Comparison of ENCODE assay signal across 19 mouse cellular contexts in the genomic region with DNA sequence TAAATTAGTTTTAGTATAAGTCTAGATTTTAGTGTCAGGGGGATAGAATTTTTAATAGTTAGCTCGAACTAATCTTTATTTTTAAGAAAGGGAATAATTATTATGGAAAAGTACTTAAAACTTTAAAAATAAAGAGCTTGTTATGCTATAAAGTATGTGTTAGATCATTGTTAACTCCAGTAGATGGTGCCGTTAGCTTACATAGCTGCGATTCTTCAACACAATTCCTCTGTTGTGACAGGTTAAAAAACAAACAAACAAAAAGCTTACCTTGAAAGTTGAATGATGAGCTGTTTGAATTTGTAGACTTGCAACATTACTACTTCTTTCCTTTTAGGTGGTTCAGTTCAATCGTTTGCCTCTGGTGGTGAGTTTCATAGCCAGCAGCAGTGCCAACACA.
"Had no signal": no experiment of that assay in that cellular context is flagged by ENCODE, and none has a peak within 500 bp of the region (broad histone marks: within the 10 kb centered on the region; RNA-seq: fewer than 3 reads in every experiment).

No protein-coding gene starts in this region.

- H3K4me2 ChIP-seq: limb, embryonic 13.5 days; liver, embryonic 13.5 days; lung, embryonic 14.5 days; midbrain, embryonic 12.5 days; midbrain, embryonic 15.5 days; neural tube, embryonic 13.5 days; stomach, embryonic 15.5 days had no signal

- H3K4me1 ChIP-seq: limb, embryonic 10.5 days; limb, embryonic 13.5 days; liver, embryonic 13.5 days; midbrain, embryonic 12.5 days; neural tube, embryonic 13.5 days; stomach, embryonic 15.5 days had no signal

- H3K9me3 ChIP-seq: limb, embryonic 10.5 days; limb, embryonic 13.5 days; liver, embryonic 13.5 days; midbrain, embryonic 12.5 days; midbrain, embryonic 15.5 days; neural tube, embryonic 13.5 days; stomach, embryonic 15.5 days had no signal

- H3K4me3 ChIP-seq: layer of hippocampus, adult 2 months; limb, embryonic 10.5 days; limb, embryonic 13.5 days; liver, embryonic 13.5 days; midbrain, embryonic 12.5 days; midbrain, embryonic 15.5 days; myocyte; neural tube, embryonic 13.5 days; stomach, embryonic 15.5 days had no signal

- DNase-seq: kidney, adult 18-20 months; kidney, adult 9 months; kidney, postnatal 14 days; layer of hippocampus, adult 9-11 months; liver, embryonic 13.5 days; lung, embryonic 14.5 days; lung, postnatal 10 days; lung, postnatal 36 days; retina, postnatal 1 day; thymus, adult 18-20 months; thymus, postnatal 36 days had no signal

- H3K27ac ChIP-seq: layer of hippocampus, adult 2 months; limb, embryonic 10.5 days; limb, embryonic 13.5 days; liver, embryonic 13.5 days; midbrain, embryonic 12.5 days; midbrain, embryonic 15.5 days; neural tube, embryonic 13.5 days; stomach, embryonic 15.5 days had no signal

- ATAC-seq: midbrain, embryonic 15.5 days had no signal

- H3K9ac ChIP-seq: limb, embryonic 13.5 days; liver, embryonic 13.5 days; lung, embryonic 14.5 days; midbrain, embryonic 12.5 days; midbrain, embryonic 15.5 days; neural tube, embryonic 13.5 days; stomach, embryonic 15.5 days had no signal

- H3K27me3 ChIP-seq: limb, embryonic 13.5 days; liver, embryonic 13.5 days; midbrain, embryonic 12.5 days; midbrain, embryonic 15.5 days; neural tube, embryonic 13.5 days; stomach, embryonic 15.5 days had no signal
